Mouse (Mus musculus) bone marrow, adult 2 months (tissue): Measurements from ENCODE around the gene Ppp3ca. TPM values are rescaled to one million over a fixed set of nuclear protein-coding genes. Genes with fewer than 3 reads are reported as not detected.

Source experiments
- H3K27ac ChIP-seq: fragments of 200-500 bp; 2 replicates; pipeline ENCODE4 v1.5.1; 2012; ENCODE audit warnings: low read depth, mild to moderate bottlenecking, control low read depth, inconsistent platforms, low read length; ENCODE audit not compliant: control insufficient read depth, poor library complexity, insufficient read depth
- H3K4me1 ChIP-seq: fragments of 200-500 bp; 2 replicates; pipeline ENCODE4 v1.6.1; 2011; ENCODE audit warnings: low read length; ENCODE audit not compliant: control insufficient read depth, insufficient read depth
- H3K4me3 ChIP-seq: fragments of 200-500 bp; replicated peaks from 2 replicates; pipeline ENCODE3; 2011; ENCODE audit warnings: mild to moderate bottlenecking, low read depth, low read length, control low read depth; ENCODE audit not compliant: control insufficient read depth
- CTCF ChIP-seq: fragments of 200-500 bp; IDR thresholded peaks from 2 replicates; pipeline ENCODE4 v1.5.1; 2011; ENCODE audit warnings: low read length, control low read depth; ENCODE audit not compliant: control insufficient read depth, insufficient read depth
- POLR2A ChIP-seq: fragments of 200-500 bp; IDR thresholded peaks from 2 replicates; pipeline ENCODE4 v1.6.1; 2011; ENCODE audit warnings: low read depth, mild to moderate bottlenecking, control low read depth, low read length, borderline replicate concordance; ENCODE audit not compliant: control insufficient read depth
- WGBS: fragments of 180-500 bp; shearing (Covaris S2); methylation state at CpG from one replicate; pipeline ENCODE4 v1.1.7; 2018; 5-methylcytosine and 5-hydroxymethylcytosine counted together
- polyA plus RNA-seq: library from polyadenylated mRNA; stranded (reverse); fragments of >200 nt; gene quantifications from 2 replicates; pipeline ENCODE4 v1.2.4, GENCODE M21; 2011; ENCODE audit warnings: low replicate concordance; ENCODE audit not compliant: missing spikeins, insufficient read depth, insufficient read length

Gene Ppp3ca
- polyA plus RNA-seq, 1 experiment = 25.9 TPM

DNA sequence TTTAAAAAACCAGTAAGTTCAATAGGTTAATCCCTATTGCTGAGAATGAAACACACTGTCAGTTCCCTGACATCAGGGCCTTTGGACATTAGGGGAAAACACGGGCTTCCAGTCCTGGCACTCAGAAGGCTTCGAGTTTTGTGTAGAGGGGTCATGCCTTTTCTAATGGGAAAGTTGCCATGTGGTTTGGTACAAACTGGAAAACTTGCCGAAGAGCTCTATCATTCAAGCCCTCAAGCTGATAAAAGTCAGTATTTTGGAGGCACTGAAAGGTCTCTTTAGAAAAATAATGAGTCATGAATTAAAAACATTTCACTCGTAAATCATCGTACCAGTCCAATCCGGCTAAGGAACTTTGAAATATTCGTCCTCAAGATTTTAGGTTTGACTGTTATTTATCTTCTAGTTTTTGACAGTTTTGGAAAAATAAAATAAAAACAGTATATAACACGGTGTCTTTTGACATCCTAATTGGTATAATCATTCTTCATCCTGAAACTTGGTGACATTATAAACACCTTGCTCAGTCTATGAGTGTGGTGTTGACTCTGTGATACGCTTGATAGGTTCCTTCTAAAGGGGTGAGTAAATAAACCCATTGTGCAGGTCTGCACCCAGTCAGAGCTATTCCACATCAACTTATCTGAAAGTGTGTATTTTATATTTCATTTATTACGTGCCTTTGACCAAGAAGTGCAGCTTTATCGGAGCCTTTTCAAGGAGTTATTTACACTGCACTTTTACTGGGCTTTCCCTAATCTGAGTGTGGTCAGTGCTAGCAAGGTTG is 192.3 kb downstream of the Ppp3ca start:
- no peaks in the 10 kb centered on the region for H3K4me1 ChIP-seq
- no peak overlapping the region for H3K4me3 ChIP-seq
- 73% methylated on average over 11 of the region's 11 CpGs for WGBS
- TF ChIP-seq POLR2A (no peak), CTCF (no peak)
- H3K27ac ChIP-seq = no peak overlapping the region

DNA sequence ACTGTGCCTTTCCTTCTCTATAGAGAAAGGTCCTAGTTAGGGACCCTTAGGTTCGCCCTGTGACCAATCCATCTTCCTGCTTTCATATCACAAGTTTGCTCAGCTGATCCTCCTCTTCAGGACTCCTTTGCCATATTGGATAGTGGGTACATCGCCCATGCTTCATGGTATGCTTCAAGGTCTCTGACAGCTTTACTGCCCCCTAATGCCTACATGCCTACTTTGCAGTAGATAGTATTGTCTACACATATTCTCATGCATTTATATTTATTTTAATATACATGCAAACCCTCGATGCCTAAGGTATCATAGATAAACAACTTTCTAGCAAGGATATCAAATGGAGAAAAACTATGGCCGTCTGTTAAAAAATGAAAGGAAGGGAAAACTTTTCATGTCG is 193.2 kb downstream of the Ppp3ca start:
- 78% methylated on average over 5 of the region's 5 CpGs for WGBS
- Histone ChIP-seq H3K4me1 (no peaks in the 10 kb centered on the region), H3K4me3 (no peak overlapping the region), H3K27ac (no peak overlapping the region)
- TF ChIP-seq POLR2A (no peak), CTCF (no peak)

DNA sequence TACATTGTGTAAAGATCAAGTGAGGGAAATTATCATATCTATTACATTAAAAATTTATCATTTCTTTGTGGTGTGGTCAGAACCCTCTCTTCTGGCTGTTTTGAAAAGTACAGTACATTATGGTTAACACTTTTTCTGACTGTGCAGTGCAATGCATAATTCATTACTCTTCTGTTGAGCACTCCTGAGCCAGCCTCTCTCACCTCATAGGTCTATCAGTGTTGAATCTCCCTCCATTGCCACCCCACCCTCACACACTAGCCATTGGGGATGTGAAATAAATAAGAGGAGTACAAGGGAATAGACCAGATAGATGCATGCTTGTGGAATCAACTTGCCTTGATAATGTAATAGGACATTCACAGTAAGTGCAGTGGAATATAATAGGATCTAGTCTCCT is 194.4 kb downstream of the Ppp3ca start:
- H3K4me1 ChIP-seq = no peaks in the 10 kb centered on the region
- TF ChIP-seq CTCF (no peak), POLR2A (no peak)
- H3K27ac ChIP-seq = no peak overlapping the region
- H3K4me3 ChIP-seq = no peak overlapping the region

DNA sequence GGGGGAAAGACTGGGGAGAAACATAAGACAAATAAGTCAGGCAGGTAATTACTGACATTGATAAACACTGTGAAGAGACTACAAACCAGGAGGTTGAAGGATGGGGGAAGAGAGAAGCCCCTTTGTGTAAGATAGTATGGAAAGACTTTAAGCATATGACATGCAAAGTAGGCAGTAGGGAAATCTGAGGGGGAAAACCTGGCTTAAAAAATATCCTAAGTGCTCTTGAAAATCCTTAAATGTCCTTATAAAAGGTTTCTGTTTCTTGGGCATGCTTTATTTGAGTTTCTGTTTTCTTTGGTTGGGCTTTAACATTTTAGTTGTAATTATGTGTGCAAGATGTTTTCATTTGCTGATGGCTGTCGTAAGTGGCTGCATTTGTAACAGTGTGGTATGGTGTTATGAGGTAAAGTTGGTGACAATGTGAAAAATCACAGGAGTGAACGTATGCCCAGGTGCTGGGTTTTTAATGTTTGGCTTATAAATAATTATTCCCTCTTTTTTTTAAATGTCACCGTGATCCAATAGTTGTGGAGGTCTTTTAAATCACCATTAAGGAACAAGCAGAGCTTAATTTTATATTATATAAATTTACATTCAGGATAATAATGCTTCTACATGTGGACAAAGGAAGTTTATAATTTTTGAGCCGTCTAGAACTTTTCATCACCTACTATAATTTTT is 195.4 kb downstream of the Ppp3ca start:
- Histone ChIP-seq H3K27ac (no peak overlapping the region), H3K4me3 (no peak overlapping the region), H3K4me1 (no peaks in the 10 kb centered on the region)
- WGBS = 80% methylated on average over 4 of the region's 4 CpGs
- no peak for TF ChIP-seq POLR2A
- TF ChIP-seq CTCF = no peak

DNA sequence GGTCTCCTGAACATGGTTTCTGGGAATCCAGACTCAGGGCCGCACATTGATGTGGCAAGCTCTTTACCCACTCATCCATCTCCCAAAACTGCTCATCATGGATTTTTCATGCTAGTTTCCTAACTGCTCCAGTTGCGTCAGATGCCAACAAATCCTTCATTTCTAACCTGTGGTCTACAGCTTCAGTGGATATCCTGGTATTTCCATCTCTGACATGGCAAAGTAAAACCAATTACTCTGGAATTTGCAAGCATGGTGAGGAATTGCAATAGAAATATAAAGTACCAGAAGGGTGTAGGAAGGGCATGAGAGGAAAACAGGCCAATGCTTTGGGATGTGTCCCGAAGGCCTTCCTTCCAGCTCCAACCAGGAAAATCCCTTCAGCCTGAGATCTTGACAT is 196.2 kb downstream of the Ppp3ca start:
- 83% methylated on average over 3 of the region's 3 CpGs for WGBS
- no peak overlapping the region for H3K27ac ChIP-seq
- TF ChIP-seq POLR2A = no peak
- no peak for TF ChIP-seq CTCF
- H3K4me3 ChIP-seq = no peak overlapping the region
- H3K4me1 ChIP-seq = no peaks in the 10 kb centered on the region

DNA sequence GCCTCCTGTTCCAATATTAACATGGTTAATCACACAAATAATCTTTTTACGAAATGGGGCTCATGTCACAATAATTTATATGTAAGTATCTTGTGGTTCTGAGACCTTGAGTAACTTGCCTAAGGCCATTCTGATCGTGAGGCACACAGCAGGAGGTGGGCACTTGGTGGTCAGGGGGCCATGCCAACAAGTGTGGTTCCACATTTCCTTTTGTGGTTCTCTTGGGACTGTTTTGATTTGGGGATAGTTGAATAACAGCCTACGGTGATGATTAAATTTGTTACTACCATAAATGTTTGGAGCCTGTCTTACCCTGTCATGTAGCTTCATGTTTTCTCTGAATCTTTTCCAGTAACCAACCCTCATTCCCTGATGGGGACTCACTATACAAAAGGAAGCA is 196.6 kb downstream of the Ppp3ca start:
- Histone ChIP-seq H3K4me1 (no peaks in the 10 kb centered on the region), H3K27ac (no peak overlapping the region), H3K4me3 (no peak overlapping the region)
- 11% methylated on average over 3 of the region's 3 CpGs for WGBS
- TF ChIP-seq POLR2A (no peak), CTCF (no peak)

DNA sequence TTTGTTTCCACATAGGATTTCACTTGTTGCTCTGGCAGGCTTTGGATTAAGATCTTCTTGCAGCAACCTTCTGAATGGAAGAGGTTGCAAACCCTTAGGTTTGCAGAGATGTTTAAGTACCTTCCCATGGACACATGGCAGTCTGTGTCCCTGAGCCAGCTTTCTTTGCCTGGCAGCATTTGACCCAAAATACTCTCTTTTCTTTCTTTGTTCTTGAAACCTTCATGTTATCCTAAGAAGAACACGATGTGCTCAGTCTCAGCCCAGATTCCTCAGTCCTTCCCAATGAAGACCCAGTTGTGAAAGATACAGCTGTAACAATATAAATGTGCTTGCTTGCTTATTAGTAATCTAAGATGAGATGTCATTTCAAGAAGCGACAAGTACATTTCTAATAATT is 197.4 kb downstream of the Ppp3ca start:
- Histone ChIP-seq H3K27ac (no peak overlapping the region), H3K4me1 (no peaks in the 10 kb centered on the region), H3K4me3 (no peak overlapping the region)
- TF ChIP-seq POLR2A (no peak), CTCF (no peak)
- WGBS = 86% methylated on average over 2 of the region's 2 CpGs

DNA sequence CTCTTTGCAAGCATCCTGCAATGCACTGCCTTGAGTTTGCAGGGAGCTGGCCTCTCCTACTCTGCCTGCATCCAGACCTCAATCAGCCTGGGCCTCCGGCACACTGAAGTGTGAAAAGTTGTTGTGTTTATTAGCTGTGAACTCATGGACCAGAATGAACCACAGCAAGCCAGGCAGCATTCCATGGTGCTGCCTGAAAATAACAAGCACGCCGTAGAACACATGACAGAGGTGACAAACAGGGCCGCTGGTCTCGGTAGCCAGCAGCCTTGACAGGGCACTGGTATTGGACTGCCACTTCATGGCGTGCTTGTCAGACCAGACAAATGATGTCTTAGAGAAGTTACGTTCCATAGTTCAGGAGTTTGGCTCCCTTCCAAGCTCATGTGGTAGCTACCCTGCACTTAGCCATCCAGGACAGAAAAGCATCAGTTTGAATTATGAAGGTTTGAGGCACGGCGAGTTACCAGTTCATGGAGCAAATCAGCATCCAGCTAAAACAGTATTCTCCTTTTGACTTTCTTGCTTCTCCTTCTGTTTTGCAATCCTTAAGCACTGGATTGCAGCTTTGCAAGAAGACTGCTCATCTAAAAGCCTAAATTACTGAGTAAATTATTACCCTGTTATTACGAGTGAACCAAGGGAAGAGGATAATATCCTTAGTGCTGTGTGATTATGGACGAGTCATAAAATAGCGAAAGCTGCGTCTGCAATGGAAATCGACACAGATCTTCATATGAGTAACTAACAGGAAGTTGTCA is 202.0 kb downstream of the Ppp3ca start:
- Histone ChIP-seq H3K27ac (no peak overlapping the region), H3K4me3 (no peak overlapping the region), H3K4me1 (no peaks in the 10 kb centered on the region)
- WGBS = 85% methylated on average over 14 of the region's 14 CpGs
- TF ChIP-seq CTCF (no peak), POLR2A (no peak)
